Mouse (Mus musculus) small intestine, adult 2 months (tissue): ENCODE results near the gene Zfp804b.

Experiments used
- CTCF ChIP-seq: fragments of 200-500 bp; IDR thresholded peaks from 2 replicates; pipeline ENCODE4 v1.5.1; 2012; ENCODE audit warnings: low read depth, mild to moderate bottlenecking, control low read depth, inconsistent platforms, low read length, moderate library complexity, mixed read lengths; ENCODE audit not compliant: insufficient replicate concordance, insufficient read length; ENCODE audit errors: extremely low read depth
- POLR2A ChIP-seq: fragments of 200-500 bp; IDR thresholded peaks from 2 replicates; pipeline ENCODE4 v1.6.1; 2012; ENCODE audit warnings: low read depth, mild to moderate bottlenecking, control low read depth, inconsistent platforms, low read length, moderate library complexity

GRCm38 (mm10) chr5:6769357-6769892 is 575.1 kb downstream of the Zfp804b start:
- TF ChIP-seq POLR2A (no peak), CTCF (no peak)
